10 mouse cellular contexts compared by ENCODE assay signal in the genomic region with DNA sequence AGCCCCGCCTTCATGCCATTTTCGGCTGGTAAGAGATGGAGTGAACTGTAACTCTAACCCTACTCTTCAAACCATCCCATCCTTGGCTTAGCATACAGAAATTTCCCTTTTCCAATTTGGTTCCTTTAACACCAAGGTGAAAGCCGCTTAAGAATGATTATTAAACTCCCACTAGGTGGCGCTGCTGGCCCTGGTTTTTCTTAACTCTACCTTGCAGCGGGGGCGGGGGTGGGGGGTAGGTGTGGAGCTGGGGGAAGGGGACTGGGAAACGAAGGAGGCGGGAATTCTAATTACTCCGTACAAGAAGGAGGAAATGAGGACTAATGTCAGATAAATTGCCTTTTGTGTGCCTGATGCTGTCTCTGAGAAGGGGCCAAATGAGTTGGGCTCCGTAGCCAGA. TPM values are rescaled to one million over a fixed set of nuclear protein-coding genes. Genes with fewer than 3 reads are reported as not detected.
DNase-seq lines count a peak whose midpoint lies in the region; ATAC-seq and TF ChIP-seq lines count a peak whose summit lies in the region.
"Had no signal": no experiment of that assay in that cellular context is flagged by ENCODE, and none has a peak within 500 bp of the region (broad histone marks: within the 10 kb centered on the region; RNA-seq: fewer than 3 reads in every experiment).

No protein-coding gene starts in this region.

- ATAC-seq in lung, embryonic 15.5 days (ENCODE audit: borderline replicate concordance, extremely low read depth, low FRiP score, low TSS enrichment): no peak
- ATAC-seq in Patski: no peak
- no peak for ATAC-seq in heart, postnatal 0 days (ENCODE audit: insufficient read depth, low read depth)

- H3K4me3 ChIP-seq in lung, embryonic 15.5 days: no peak overlapping the region
- H3K4me3 ChIP-seq in lung, adult 2 months (replicated peaks; ENCODE audit: extremely low read depth, low read depth, low read length): no peak overlapping the region
- H3K4me3 ChIP-seq in heart, postnatal 0 days (ENCODE audit: low read depth, low read length): no peak overlapping the region

- TF ChIP-seq EP300 in heart, postnatal 0 days (IDR thresholded peaks at IDR 0.05; ENCODE audit: low read depth): no peak

- H3K9ac ChIP-seq in lung, embryonic 15.5 days: no peak overlapping the region
- H3K9ac ChIP-seq in heart, postnatal 0 days (replicated peaks; ENCODE audit: low read depth, low read length): no peak overlapping the region

- H3K27me3 ChIP-seq in lung, embryonic 15.5 days: no peaks in the 10 kb centered on the region
- peaks cover 9% of the 10 kb centered on the region for H3K27me3 ChIP-seq in Patski
- no peaks in the 10 kb centered on the region for H3K27me3 ChIP-seq in heart, postnatal 0 days (ENCODE audit: control insufficient read depth, insufficient read depth, low read length)

- 13% methylated on average over 10 of the region's 10 CpGs for WGBS in lung, embryonic 15.5 days
- WGBS in lung, adult 2 months: 11% methylated on average over 10 of the region's 10 CpGs
- WGBS in heart, postnatal 0 days: 10% methylated on average over 10 of the region's 10 CpGs

- in situ Hi-C loops in Patski (cut with MboI; ENCODE audit: low pct_unique_long_range_greater_than_20kb): no loop called here

- no peak overlapping the region for H3K27ac ChIP-seq in lung, embryonic 15.5 days
- no peak overlapping the region for H3K27ac ChIP-seq in heart, postnatal 0 days (ENCODE audit: low read depth)

- peaks cover 9% of the 10 kb centered on the region for H3K4me1 ChIP-seq in lung, embryonic 15.5 days
- no peaks in the 10 kb centered on the region for H3K4me1 ChIP-seq in lung, adult 2 months (ENCODE audit: control insufficient read depth, insufficient read depth, low read length)
- H3K4me1 ChIP-seq in heart, postnatal 0 days (ENCODE audit: control insufficient read depth, insufficient read depth): no peaks in the 10 kb centered on the region

- DNase-seq in lung, adult 2 months: no peak
- DNase-seq in Patski (ENCODE audit: low read depth, low spot score): no peak
- peak; percentile 53 for DNase-seq in cerebellum, adult 8-10 months
- DNase-seq in heart, postnatal 0 days (ENCODE audit: low spot score): peak; percentile 46
- peak; percentile 28 to 69 for DNase-seq in left cerebral cortex, postnatal 10 days (ENCODE audit: extremely low spot score in 1 of 2, low spot score in 2 of 2)
- DNase-seq in right cerebral cortex, postnatal 10 days (ENCODE audit: low spot score in 2 of 2): peak; percentile 45 to 73
- DNase-seq in T-cell, adult 2 months (ENCODE audit: low spot score): no peak

- no peaks in the 10 kb centered on the region for H3K36me3 ChIP-seq in lung, embryonic 15.5 days
- no peaks in the 10 kb centered on the region for H3K36me3 ChIP-seq in heart, postnatal 0 days (replicated peaks; ENCODE audit: control insufficient read depth, insufficient read depth, low read length)

- no peak for TF ChIP-seq CTCF in lung, adult 2 months (IDR thresholded peaks at IDR 0.05; ENCODE audit: insufficient read depth, low read length)
- TF ChIP-seq CTCF in Patski (IDR thresholded peaks at IDR 0.05): peak; percentile 58
- peak; percentile 38; the same call in 1 of the 2 replicates for TF ChIP-seq CTCF in heart, postnatal 0 days (IDR thresholded peaks at IDR 0.05; ENCODE audit: low read depth)

- TF ChIP-seq POLR2A in lung, adult 2 months (IDR thresholded peaks at IDR 0.05; ENCODE audit: borderline replicate concordance, extremely low read depth, low read depth, low read length): no peak

- H3K4me2 ChIP-seq in lung, embryonic 15.5 days: 0 out of 2 replicates have a peak overlapping the region, but pooled peaks have one; percentile 20
- H3K4me2 ChIP-seq in heart, postnatal 0 days (ENCODE audit: low read depth, low read length): no peak overlapping the region

- intact Hi-C loops in left cerebral cortex, postnatal 10 days (cut with DNase I): loop anchor here (10.0 kb wide), 1 partner anchor 348 kb away; no protein-coding TSS in a partner anchor

- H3K9me3 ChIP-seq in lung, embryonic 15.5 days: no peaks in the 10 kb centered on the region
- H3K9me3 ChIP-seq in heart, postnatal 0 days (replicated peaks; ENCODE audit: control insufficient read depth, low read length): no peaks in the 10 kb centered on the region

- POLR2A ChIA-PET in Patski (lab: Charles Lee): interaction anchor here (0.5 kb wide), 1 partner anchor 100 kb away, joined by 3 read pairs; the partner anchor contains the start of gene Coq8b

- CTCF ChIA-PET in Patski (lab: Charles Lee): interaction anchor here (0.6 to 1.3 kb wide), 3 partner anchors 28 to 944 kb away, joined by 3 read pairs; no protein-coding TSS in a partner anchor

RNA-seq across cellular contexts. Expression of gene Cyp2f2, which starts 12.9 kb away (rescaled TPM):
- 42.3 and 50.3 TPM in 2 replicates for polyA plus RNA-seq in lung, embryonic 15.5 days (2015; fragmentation: Nextera tagmentation; extraction: Ambion mirVana)
- polyA plus RNA-seq in lung, adult 2 months (2012; rRNA removed): 3,886 and 4,289 TPM in 2 replicates
- polyA plus RNA-seq in Patski (2021): not detected
- total RNA-seq in heart, postnatal 0 days (2014; rRNA removed; ENCODE audit: low replicate concordance): 5.4 TPM in 1 of 2 replicates, not detected in the other
- 0.05 and 14.2 TPM in 2 replicates for polyA plus RNA-seq in heart, postnatal 0 days (2015; fragmentation: Nextera tagmentation; extraction: Ambion mirVana)
- total RNA-seq in left cerebral cortex, postnatal 10 days (2021): under 1 TPM; 0.34 to 0.39 TPM
- total RNA-seq: neutrophil, adult 5-6 weeks had no signal

RNA-seq across cellular contexts. Expression of gene Cyp2t4, which starts 20.9 kb away (rescaled TPM):
- 0.10 and 0.24 TPM in 2 replicates for polyA plus RNA-seq in lung, embryonic 15.5 days (2015; fragmentation: Nextera tagmentation; extraction: Ambion mirVana)
- polyA plus RNA-seq in lung, adult 2 months (2012; rRNA removed): not detected in 2 replicates
- polyA plus RNA-seq in Patski (2021): 0.33 TPM
- total RNA-seq in heart, postnatal 0 days (2014; rRNA removed; ENCODE audit: low replicate concordance): not detected in 2 replicates
- polyA plus RNA-seq in heart, postnatal 0 days (2015; fragmentation: Nextera tagmentation; extraction: Ambion mirVana): not detected in 2 replicates
- not detected for total RNA-seq in left cerebral cortex, postnatal 10 days (2021)
- total RNA-seq: gastrocnemius, postnatal 4 days; neutrophil, adult 5-6 weeks had no signal

RNA-seq across cellular contexts. Expression of gene Egln2, which starts 34.0 kb away (rescaled TPM):
- polyA plus RNA-seq in lung, embryonic 15.5 days (2015; fragmentation: Nextera tagmentation; extraction: Ambion mirVana): 82.3 and 83.5 TPM in 2 replicates
- 107 and 115 TPM in 2 replicates for polyA plus RNA-seq in lung, adult 2 months (2012; rRNA removed)
- 51.6 TPM for polyA plus RNA-seq in Patski (2021)
- 71.5 and 76.5 TPM in 2 replicates for total RNA-seq in heart, postnatal 0 days (2014; rRNA removed; ENCODE audit: low replicate concordance)
- 42.1 and 42.8 TPM in 2 replicates for polyA plus RNA-seq in heart, postnatal 0 days (2015; fragmentation: Nextera tagmentation; extraction: Ambion mirVana)
- total RNA-seq in left cerebral cortex, postnatal 10 days (2021): 10 to 100 TPM; 82.3 to 84.9 TPM

RNA-seq across cellular contexts. Expression of gene Rab4b, which starts 46.1 kb away (rescaled TPM):
- 71.4 and 71.6 TPM in 2 replicates for polyA plus RNA-seq in lung, embryonic 15.5 days (2015; fragmentation: Nextera tagmentation; extraction: Ambion mirVana)
- polyA plus RNA-seq in lung, adult 2 months (2012; rRNA removed): 67.8 and 69.0 TPM in 2 replicates
- 56.9 TPM for polyA plus RNA-seq in Patski (2021)
- total RNA-seq in heart, postnatal 0 days (2014; rRNA removed; ENCODE audit: low replicate concordance): 42.5 and 74.2 TPM in 2 replicates
- 44.4 and 45.9 TPM in 2 replicates for polyA plus RNA-seq in heart, postnatal 0 days (2015; fragmentation: Nextera tagmentation; extraction: Ambion mirVana)
- total RNA-seq in left cerebral cortex, postnatal 10 days (2021): 10 to 100 TPM; 85.4 to 89.5 TPM

RNA-seq across cellular contexts. Expression of gene Gm21983, which starts 48.3 kb away (rescaled TPM):
- 2.4 and 3.5 TPM in 2 replicates for polyA plus RNA-seq in lung, embryonic 15.5 days (2015; fragmentation: Nextera tagmentation; extraction: Ambion mirVana)
- polyA plus RNA-seq in lung, adult 2 months (2012; rRNA removed): not detected in 2 replicates
- not detected for polyA plus RNA-seq in Patski (2021)
- not detected in 2 replicates for total RNA-seq in heart, postnatal 0 days (2014; rRNA removed; ENCODE audit: low replicate concordance)
- polyA plus RNA-seq in heart, postnatal 0 days (2015; fragmentation: Nextera tagmentation; extraction: Ambion mirVana): 0.15 TPM in 1 of 2 replicates, not detected in the other
- total RNA-seq in left cerebral cortex, postnatal 10 days (2021): not detected
- total RNA-seq: gastrocnemius, postnatal 4 days; neutrophil, adult 5-6 weeks had no signal

Comparison
In these comparisons a context has a peak if more than half of its experiments do, and no peak if none do; other contexts are left out.
1. RNA of gene Cyp2f2, which starts 12.9 kb away (polyA plus RNA-seq): 3,886 to 4,289 TPM in lung, adult 2 months; 42.3 to 50.3 TPM in lung, embryonic 15.5 days, 0.05 to 14.2 TPM in heart, postnatal 0 days and not detected in Patski (single experiment); every median in the first group is over 10 times any median in the second.
2. DNase-seq: peak in cerebellum, adult 8-10 months (single experiment), heart, postnatal 0 days (single experiment), left cerebral cortex, postnatal 10 days (2 of 2) and right cerebral cortex, postnatal 10 days (2 of 2); none in lung, adult 2 months (single experiment), Patski (single experiment) and T-cell, adult 2 months (single experiment).